Mouse (Mus musculus) adrenal gland, postnatal 14 days (tissue): Measurements from ENCODE around the gene Armc10. TPM values are rescaled to one million over a fixed set of nuclear protein-coding genes. Genes with fewer than 3 reads are reported as not detected.
"Not testable (repeated sequence)": the region's sequence is repeated elsewhere in the genome, so short reads cannot be mapped to it uniquely, and the experiment has no call there.

Source experiments
- DNase-seq: peaks from one replicate; pipeline ENCODE4 v3.0.0; 2021; ENCODE audit warnings: mixed read lengths
- total RNA-seq: library from RNA; stranded (reverse); gene quantifications from 2 replicates; pipeline ENCODE4 v1.2.3, GENCODE M21; 2021

Armc10 gene
- total RNA-seq, 1 experiment from 2014 or later = 15.0 TPM

DNA sequence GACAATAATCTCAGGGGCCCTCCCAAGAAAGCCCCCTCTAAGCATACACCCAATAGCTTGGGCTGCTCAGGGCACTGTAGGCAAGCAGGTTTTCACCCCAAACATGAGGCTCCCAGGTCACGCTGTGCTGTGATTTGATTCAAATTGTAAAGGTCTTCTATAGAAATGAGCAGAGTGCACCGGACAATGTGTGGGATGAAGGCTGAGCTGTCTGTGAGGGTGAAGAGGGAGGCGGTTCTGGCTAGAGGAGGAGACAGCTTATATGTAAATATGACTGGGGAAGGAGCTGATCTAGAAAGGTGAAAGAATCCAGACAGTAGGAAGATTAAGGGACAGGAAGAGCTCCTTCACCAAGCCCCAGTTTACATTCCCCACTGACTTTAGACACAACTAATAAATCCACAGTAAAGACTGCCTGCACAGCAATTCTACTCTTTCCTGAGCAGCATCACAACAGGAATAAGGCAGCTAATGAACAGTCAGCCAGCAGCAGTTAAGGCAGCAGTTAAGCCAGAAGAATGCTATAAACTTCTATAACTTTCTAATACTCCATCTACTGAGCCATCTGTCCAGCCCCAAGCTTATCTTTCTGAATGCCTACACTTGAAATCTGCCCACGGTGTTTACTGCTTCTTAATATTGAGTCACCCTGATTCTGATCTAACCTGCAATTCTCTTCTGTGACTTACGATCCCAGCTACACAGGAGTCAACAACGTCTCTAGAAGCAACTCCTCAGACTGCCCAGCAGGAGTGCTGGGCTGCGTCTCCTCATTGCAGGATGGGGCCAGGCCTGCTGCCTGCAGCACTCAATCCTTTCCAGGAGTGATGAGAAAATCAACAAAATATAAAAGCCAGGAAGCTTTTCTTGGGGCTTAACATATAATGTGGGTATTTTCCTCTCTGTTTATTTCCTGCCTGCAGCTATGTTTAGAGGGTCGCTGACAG is 21.9 kb downstream of the Armc10 start:
- DNase-seq = no peak

GRCm38 (mm10) chr5:21669307-21669706 is 23.7 kb downstream of the Armc10 start:
- no peak for DNase-seq

- peak; percentile 22 for DNase-seq
Measured at GRCm38 (mm10) chr5:21672812-21673635, 27.4 kb downstream of the Armc10 start.

DNA sequence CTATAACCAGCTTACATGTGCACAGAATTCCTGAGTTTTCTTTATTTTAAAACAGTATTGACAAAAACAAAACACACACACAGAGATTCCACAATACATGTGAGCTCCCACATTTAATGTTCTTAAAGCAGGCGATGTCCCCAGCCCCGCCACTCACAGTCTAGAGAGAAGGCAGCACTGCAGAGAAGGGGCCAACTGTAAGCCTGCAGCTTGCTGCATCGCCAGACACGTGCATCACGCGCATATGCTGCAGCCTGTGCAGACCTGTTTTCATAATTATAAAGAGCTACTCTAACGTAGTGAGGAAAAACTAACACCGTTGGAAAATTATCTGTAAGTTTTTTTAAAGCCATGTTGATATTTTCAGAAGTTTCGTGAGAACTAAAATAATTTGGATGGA is 28.1 kb downstream of the Armc10 start:
- DNase-seq = no peak

DNA sequence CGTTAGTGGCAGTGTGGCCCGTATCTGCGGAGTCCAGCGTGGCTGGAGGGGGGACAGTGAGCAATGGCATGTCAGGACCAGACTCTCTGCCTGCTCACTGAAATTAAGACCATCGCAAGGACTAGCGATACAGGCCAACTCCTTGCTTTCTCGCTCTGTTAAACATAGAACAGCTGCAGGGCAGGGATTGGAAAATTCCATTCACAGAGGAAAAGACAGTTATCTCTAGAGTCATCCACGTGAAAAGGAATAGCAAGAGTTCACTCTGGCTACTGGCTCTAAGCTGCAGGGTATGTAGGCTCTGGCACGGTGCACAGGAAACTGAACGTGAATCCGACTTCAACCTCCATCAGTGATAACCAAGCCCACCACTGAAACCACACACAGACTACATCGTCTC is 29.4 kb downstream of the Armc10 start:
- DNase-seq = no peak

DNA sequence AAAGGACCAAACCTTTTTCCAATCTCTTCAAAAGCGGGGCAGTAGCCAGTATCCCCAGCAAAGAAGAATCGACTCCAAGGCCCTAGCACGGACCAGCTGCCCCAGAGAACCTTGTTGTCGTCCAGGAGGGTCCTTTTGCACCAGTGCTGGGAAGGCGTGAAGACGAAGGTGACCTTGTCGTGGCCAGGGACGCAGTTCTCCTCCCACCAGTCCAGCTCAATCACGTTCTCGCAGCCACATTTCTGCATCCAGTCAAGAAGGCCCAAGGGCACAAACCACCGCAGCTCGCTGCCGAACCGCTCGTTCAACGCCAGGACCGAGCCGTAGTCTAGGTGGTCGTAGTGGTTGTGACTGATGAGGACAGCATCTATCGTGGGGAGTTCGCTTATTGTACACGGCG is 29.9 kb downstream of the Armc10 start:
- no peak for DNase-seq

DNA sequence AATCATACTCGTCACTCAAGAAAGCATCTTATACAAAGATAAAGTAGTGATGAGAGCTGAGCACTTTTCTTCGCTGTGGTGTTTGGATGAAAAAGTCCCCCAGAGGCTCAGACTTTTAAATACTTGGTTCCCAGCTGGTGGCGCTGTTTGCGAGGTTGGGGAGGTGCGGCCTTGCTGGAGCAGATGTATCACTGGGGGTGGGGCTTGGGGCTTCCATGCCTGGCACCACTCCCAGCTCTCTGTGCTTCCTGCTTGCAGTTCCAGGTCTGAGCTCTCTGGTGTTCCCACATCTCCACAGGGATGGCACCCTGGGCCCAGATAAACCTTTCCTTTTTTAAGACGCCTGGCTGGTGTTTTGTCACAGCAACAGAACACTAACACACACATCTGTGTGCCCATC is 32.3 kb downstream of the Armc10 start:
- DNase-seq = peak; percentile 72

DNA sequence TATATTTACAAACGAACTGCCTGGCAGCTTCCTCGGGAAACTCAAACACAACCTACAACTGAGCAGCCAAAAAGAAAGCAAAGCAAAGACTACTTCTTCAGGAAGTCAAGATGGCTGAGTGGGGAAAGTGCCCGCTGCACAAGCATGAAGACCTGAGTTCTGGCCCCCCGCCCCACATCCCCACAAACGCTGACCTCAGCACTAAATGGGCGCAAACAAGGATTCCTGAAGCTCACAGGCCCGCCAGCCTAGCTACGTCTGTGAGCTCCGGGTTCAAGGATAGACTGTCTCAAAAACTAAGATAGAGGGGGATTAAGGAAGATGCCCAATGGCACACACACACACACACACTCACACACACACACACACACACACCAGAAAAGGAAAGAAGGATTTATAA is 32.8 kb downstream of the Armc10 start:
- no peak for DNase-seq

GRCm38 (mm10) chr5:21680029-21680428 is 34.4 kb downstream of the Armc10 start:
- DNase-seq = peak; percentile 17

DNA sequence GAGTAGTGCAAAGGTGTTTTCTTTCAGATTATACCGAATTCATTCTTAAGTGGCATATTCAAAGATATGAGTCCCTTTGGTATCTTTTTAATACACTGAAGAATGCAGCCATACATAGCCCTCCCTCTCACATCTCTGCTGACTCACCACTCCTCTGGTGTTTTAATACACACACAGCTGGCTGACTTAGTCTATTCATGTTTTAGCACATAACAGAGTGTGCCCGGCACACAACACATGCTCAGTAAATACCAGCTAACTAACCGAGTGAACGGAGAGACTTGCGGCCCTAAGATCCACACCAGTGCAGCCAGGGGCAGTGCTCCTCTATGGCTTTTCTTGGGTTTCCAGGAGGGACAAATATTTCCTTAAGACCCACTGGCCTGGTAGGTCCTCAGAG is 35.3 kb downstream of the Armc10 start:
- DNase-seq = no peak

GRCm38 (mm10) chr5:21683811-21684210 is 38.2 kb downstream of the Armc10 start:
- no peak for DNase-seq

DNA sequence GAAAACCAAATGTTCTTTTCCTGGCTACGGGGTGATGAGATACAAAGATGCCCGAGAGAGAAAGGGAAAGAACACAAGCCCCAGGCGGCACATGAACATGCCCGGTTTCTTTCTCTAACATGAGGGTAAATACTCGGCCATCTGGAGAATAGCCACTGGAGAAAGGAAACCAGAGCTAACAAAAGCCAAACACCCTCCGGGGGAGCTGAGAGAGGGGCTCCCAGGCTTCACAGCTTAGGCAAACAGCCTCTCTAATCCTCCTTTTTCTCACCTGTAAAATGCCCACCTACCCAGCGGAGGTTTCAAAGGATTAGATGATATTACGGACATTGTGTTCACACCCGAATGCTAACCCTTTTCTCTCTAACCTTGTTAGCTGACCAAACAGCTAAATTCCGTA is 39.4 kb downstream of the Armc10 start:
- no peak for DNase-seq

- no peak for DNase-seq
Measured at GRCm38 (mm10) chr5:21687042-21687441, 41.4 kb downstream of the Armc10 start.

DNA sequence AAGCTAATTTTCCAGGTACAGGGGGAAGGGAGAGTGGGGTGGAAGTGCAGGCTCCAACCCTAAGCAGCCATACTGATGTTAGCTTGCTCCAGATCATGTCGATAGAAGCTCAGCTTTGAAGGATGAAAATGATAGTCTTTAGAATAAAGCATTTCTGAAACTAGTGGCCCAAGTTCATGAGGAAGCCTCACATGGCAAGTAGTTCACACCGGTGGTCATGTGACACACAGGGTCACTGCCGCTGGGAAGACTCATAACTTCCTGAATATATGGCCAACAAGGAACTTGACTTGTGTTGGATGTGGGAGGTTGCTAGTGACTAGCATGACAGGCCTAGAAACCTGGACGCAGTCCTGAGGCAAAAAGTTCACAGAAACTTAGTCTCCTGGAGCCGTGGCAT is 46.6 kb downstream of the Armc10 start:
- DNase-seq = no peak

- no peak for DNase-seq
Measured at GRCm38 (mm10) chr5:21693372-21693870, 47.8 kb downstream of the Armc10 start.

- no peak for DNase-seq
Measured at GRCm38 (mm10) chr5:21694854-21695490, 49.4 kb downstream of the Armc10 start.

GRCm38 (mm10) chr5:21699555-21699954 is 53.9 kb downstream of the Armc10 start:
- DNase-seq = not testable (repeated sequence)

DNA sequence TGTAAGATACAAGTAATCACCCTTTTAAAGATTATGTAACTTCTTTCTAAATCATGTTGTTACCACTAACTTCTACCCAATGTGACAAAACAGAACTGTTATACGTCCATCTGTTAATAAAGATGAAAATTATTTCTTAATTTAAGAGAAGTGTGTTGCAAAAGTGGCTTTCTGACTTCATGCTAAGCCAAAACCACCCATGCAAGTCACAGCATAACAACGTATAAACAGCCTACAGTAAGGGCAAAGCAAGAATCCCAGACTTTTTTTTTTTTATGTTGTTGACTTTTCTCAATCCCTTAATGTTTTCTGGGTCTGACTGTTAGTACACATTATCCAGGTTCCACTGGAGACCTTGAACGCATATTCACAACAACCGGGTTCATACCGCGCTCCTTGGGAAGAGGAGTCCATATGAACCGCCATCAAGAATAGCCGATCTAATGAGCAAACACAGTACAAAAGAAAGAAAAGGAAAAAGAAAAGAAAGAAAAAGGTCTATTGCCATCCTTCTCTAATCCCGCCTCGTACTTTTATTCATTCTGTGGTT is 54.7 kb downstream of the Armc10 start:
- DNase-seq = no peak

DNA sequence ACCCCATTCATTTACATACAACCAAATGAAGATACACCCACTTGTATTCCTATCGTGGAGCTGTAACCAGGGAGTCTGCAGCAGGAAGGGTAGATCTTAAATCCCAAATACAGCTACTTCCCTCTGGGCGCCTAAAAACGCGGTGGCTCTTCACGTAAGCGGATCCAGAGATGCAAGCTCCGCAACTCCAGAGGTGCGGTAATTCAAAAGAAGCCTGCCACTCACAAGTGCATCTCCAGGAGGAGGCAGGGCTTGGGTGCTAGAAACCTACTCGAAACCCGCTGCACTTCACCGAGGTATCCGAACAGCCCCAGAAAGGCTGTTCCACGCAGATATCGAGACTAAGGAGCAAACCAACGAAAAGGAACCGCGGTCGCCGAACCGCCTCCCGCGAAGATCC is 55.3 kb downstream of the Armc10 start:
- DNase-seq = no peak

- DNase-seq = peak; percentile 99
Measured at GRCm38 (mm10) chr5:21701351-21702008, 55.9 kb downstream of the Armc10 start, which contains the start of gene Napepld. Napepld (minus strand) TSS chr5:21701396.

DNA sequence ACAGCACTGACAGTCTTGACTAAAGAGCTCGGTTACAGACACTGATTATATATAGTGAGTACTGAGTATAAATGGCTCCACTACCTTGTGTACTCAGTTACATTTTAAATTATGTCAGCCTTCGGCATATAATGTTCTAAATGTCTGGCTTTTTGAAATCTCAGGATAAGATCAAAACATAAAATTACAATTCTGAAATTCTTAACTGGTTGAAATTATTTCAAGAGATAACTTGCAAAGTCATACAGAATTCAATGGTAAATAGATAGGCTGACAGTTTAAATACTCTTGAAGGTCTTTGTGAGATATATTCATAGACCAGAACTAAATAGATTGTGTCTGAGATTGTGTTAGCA is 56.4 kb downstream of the Armc10 start:
- DNase-seq = no peak
